7 mouse cellular contexts compared by ENCODE assay signal in genomic region chr8:110079282-110080221, GRCm38 (mm10). TPM values are rescaled to one million over a fixed set of nuclear protein-coding genes. Genes with fewer than 3 reads are reported as not detected.
DNase-seq lines count a peak whose midpoint lies in the region; ATAC-seq lines count a peak whose summit lies in the region.

Zfp612 (plus strand) TSS chr8:110079746.

- H3K27ac ChIP-seq in intestine, embryonic 14.5 days (ENCODE audit: low read depth), result no peak within 1 kb of the TSS

- 6% methylated on average over 54 of the region's 54 CpGs for WGBS in intestine, embryonic 14.5 days

- peaks cover 10% of the 10 kb centered on the region for H3K36me3 ChIP-seq in intestine, embryonic 14.5 days (ENCODE audit: control insufficient read depth, insufficient read depth, low read length)

- peak; percentile 56 for DNase-seq in adrenal gland, adult 8-10 months
- peak; percentile 56 for DNase-seq in gastrocnemius, postnatal 10 days
- DNase-seq in intestine, embryonic 14.5 days (ENCODE audit: low spot score), result peak; percentile 85
- DNase-seq in left cerebral cortex, postnatal 14 days (ENCODE audit: low spot score in 2 of 2), result peak; percentile 54 to 73
- DNase-seq in right cerebral cortex, postnatal 25 days, result peak; percentile 81

- intact Hi-C loops in left cerebral cortex, postnatal 14 days (cut with DNase I), result no loop called here

- H3K9me3 ChIP-seq in intestine, embryonic 14.5 days (ENCODE audit: control insufficient read depth, low read length), result no peaks in the 10 kb centered on the region

- peak within 1 kb of the TSS; percentile 92 for H3K4me2 ChIP-seq in intestine, embryonic 14.5 days (ENCODE audit: low read length)

- ATAC-seq in common myeloid progenitor, adult 5-6 weeks (replicated peaks; ENCODE audit: low read depth, poor library complexity, severe bottlenecking), result peak; percentile 78
- peak; percentile 93 for ATAC-seq in intestine, embryonic 14.5 days (replicated peaks; ENCODE audit: low FRiP score, low TSS enrichment, low read depth)
- peak; percentile 80 for ATAC-seq in megakaryocyte progenitor cell, adult 5-6 weeks (replicated peaks; ENCODE audit: poor library complexity)

- no peaks in the 10 kb centered on the region for H3K27me3 ChIP-seq in intestine, embryonic 14.5 days (replicated peaks; ENCODE audit: control insufficient read depth, insufficient read depth, low read length)

- peak within 1 kb of the TSS; percentile 55 for H3K4me3 ChIP-seq in intestine, embryonic 14.5 days (ENCODE audit: low read depth, low read length)

- no peaks in the 10 kb centered on the region for H3K4me1 ChIP-seq in intestine, embryonic 14.5 days (replicated peaks; ENCODE audit: control insufficient read depth, insufficient read depth, low read length)

- H3K9ac ChIP-seq in intestine, embryonic 14.5 days (ENCODE audit: low read length), result peak within 1 kb of the TSS; percentile 59

RNA-seq across cellular contexts. Expression of gene Zfp612, which starts in this region (rescaled TPM):
- total RNA-seq in adrenal gland, adult 8-10 months (2022), result 10 to 100 TPM in 3 of 4 experiments, 1 to 10 TPM in 1; 9.9 to 16.1 (median 12.8) TPM
- 0.18 and 0.34 TPM in 2 replicates for total RNA-seq in common myeloid progenitor, adult 5-6 weeks (2017)
- 1 to 10 TPM; 6.1 to 8.2 TPM for total RNA-seq in gastrocnemius, postnatal 10 days (2021)
- 6.4 and 7.1 TPM in 2 replicates for polyA plus RNA-seq in intestine, embryonic 14.5 days (2014; fragmentation: Nextera tagmentation; extraction: Ambion mirVana)
- 10 to 100 TPM; 29.6 to 30.4 TPM for total RNA-seq in left cerebral cortex, postnatal 14 days (2021)
- total RNA-seq in megakaryocyte progenitor cell, adult 5-6 weeks (2015), result 0.05 TPM in 1 of 2 replicates, not detected in the other
- total RNA-seq in megakaryocyte progenitor cell, adult 5-6 weeks (2017), result not detected in 2 replicates

Comparison
In these comparisons a context has a peak if more than half of its experiments do, and no peak if none do; other contexts are left out.
1. Peak in ATAC-seq in common myeloid progenitor, adult 5-6 weeks; RNA of the gene not detected or under 1 TPM.
2. Peak in ATAC-seq in megakaryocyte progenitor cell, adult 5-6 weeks; RNA of the gene not detected or under 1 TPM.